13 mouse cellular contexts compared by ENCODE assay signal in genomic region chr1:45700893-45701292, GRCm38 (mm10).
DNase-seq lines count a peak whose midpoint lies in the region.
"Had no signal": no experiment of that assay in that cellular context is flagged by ENCODE, and none has a peak within 500 bp of the region (broad histone marks: within the 10 kb centered on the region; RNA-seq: fewer than 3 reads in every experiment).

No protein-coding gene starts in this region.

- intact Hi-C loops in heart, postnatal 25 days (cut with DNase I), result no loop called here

- DNase-seq in adrenal gland, postnatal 14 days, result peak; percentile 4
- no peak for DNase-seq in adrenal gland, adult 18-20 months (ENCODE audit: low spot score in 2 of 2)
- DNase-seq in heart, adult 9 months (ENCODE audit: low spot score in 2 of 2), result peak; percentile 10 to 22
- DNase-seq in heart, postnatal 25 days (ENCODE audit: low spot score), result no peak
- peak; percentile 19 for DNase-seq in 3134 (ENCODE audit: extremely low read depth, insufficient read length, low spot score)
- peak; percentile 81 for DNase-seq in fibroblast of lung, adult 2 months (ENCODE audit: low read depth)
- DNase-seq in frontal cortex, postnatal 36 days (ENCODE audit: low spot score in 2 of 2), result no peak
- DNase-seq in frontal cortex, postnatal 14 days (ENCODE audit: low spot score in 2 of 2), result no peak
- DNase-seq: adrenal gland, adult 2 months; cerebellum, adult 9-11 months; kidney, adult 11 months; kidney, postnatal 25 days; layer of hippocampus, adult 9-11 months had no signal

Comparison
In these comparisons a context has a peak if more than half of its experiments do, and no peak if none do; other contexts are left out.
1. DNase-seq: peak in adrenal gland, postnatal 14 days (single experiment), heart, adult 9 months (2 of 2), 3134 (single experiment) and fibroblast of lung, adult 2 months (single experiment); none in adrenal gland, adult 18-20 months (0 of 2), heart, postnatal 25 days (single experiment), frontal cortex, postnatal 36 days (0 of 2) and frontal cortex, postnatal 14 days (0 of 2).